Mouse (Mus musculus): ENCODE data around the gene St5. TPM values are rescaled to one million over a fixed set of nuclear protein-coding genes. Genes with fewer than 3 reads are reported as not detected.

Gene St5
- polyA plus RNA-seq (2016; fragmentation: Nextera tagmentation; extraction: Ambion mirVana), result 44.1 and 51.0 TPM in 2 replicates

DNA sequence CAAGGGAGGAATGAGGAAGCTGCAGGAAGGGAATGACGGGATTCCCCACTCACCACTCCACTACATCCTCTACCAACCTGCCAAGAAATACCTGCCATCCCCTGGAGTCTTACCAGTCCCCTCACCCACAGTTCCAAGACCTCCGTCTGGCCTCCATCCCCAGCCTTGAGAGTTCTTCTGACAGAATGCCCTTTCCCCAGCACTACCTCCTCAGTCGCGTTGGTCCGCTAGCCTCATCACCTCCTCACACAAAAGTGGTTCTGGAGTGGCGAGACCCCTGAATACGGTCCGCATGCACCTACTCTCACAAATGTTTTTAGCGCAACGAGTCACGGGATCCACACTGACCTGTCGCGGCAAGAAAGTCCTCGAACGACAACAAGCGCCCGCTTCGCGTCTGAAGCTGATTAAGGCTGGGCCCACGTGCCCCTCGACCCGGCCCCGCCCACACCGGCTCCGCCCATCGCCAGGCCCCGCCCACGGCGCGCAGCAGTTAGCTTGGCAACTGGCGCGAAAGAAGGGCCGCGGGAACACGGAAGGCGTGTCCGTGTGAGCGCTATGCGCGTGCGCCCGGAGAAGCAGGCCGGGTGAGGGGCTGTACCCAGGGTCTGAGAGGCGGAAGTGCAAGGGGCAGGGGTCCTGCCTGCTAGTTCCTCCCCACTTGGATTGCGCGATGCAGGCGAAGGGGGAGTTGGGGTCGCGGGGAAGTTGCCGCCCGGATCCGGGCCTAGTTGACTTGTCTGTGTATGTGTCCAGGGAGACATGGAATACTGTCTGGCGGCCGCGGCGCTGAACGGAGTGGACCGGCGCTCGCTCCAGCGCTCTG, at the start of gene St5, which contains the start of gene Akip1:
Gene St5 (minus strand): TSS at position 416 of the 826 bp plus-strand sequence.
Gene Akip1 (plus strand): TSS at position 501 of the 826 bp plus-strand sequence.
- Histone ChIP-seq H3K4me1 (0 out of 2 replicates have a peak, but pooled peaks cover 4% of the 10 kb centered on the region), H3K4me2 (replicated peaks) (peak within 1 kb of the TSS; percentile 75), H3K27ac (no peak within 1 kb of the TSS), H3K4me3 (peak within 1 kb of the TSS; percentile 55), H3K27me3 (replicated peaks) (no peaks in the 10 kb centered on the region), H3K9ac (peak within 1 kb of the TSS; percentile 63), H3K9me3 (no peaks in the 10 kb centered on the region), H3K36me3 (0 out of 2 replicates have a peak, but pooled peaks cover 2% of the 10 kb centered on the region)
- ATAC-seq (ENCODE audit: low FRiP score, low read depth), result peak; percentile 98
- WGBS, result 1% methylated on average over 61 of the region's 61 CpGs

DNA sequence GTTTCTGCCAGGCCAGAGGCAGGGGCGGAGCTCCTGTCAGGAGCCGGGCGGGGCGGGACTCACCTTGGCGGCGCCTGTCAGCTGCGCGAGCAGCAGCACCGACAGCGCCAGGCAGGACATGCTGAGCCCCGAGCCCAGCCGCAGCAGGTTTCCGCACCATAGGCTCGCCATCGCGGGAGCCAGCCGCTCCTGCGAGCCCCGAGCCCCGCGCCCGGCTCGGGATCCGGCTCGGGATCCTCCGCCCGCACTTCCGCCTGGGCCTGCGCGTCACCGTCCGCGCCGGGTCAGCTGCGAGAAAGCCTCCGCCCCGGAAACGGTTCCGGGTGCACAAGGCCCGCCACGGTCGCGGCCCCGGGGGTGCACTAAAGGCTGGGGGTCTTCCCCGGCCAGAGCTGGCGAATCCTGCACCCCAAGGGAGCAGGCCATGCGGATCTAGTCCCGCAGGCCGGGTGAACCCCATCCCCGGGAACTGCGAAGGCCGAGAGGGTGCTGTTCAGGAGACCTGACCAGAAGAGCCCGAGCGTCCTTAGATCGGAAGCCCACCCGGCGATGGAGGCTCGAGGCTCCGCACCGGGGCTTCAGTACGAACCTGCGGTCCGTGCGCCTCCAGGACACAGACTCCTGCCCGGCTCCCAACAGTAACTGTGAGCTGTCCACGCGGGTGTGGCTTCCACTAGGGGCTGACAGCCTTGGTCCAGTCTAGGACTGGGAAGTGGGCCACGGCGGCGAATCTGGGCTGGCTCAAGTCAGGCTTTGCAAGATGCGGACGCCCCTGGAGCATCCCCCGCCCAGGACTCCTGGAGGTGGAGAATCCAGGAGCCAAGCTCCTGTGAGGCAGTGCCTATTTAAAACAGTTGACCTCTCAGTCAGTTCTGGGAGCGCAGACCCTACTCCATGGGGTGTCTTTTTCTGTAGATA, 48.9 kb upstream of the St5 start, which contains the start of gene Tmem9b:
Gene Tmem9b (minus strand): TSS at position 868 of the 918 bp plus-strand sequence.
- Histone ChIP-seq H3K4me2 (replicated peaks) (peak within 1 kb of the TSS; percentile 69), H3K9me3 (no peaks in the 10 kb centered on the region), H3K4me1 (peaks cover 16% of the 10 kb centered on the region), H3K27me3 (replicated peaks) (no peaks in the 10 kb centered on the region), H3K9ac (peak within 1 kb of the TSS; percentile 89), H3K36me3 (peaks cover 3% of the 10 kb centered on the region; the same call in 1 of the 2 replicates), H3K4me3 (peak within 1 kb of the TSS; percentile 78), H3K27ac (peak within 1 kb of the TSS; percentile 33)
- ATAC-seq (ENCODE audit: low FRiP score, low read depth), result peak; percentile 88
- WGBS, result under 1% methylated on average over 74 of the region's 74 CpGs

DNA sequence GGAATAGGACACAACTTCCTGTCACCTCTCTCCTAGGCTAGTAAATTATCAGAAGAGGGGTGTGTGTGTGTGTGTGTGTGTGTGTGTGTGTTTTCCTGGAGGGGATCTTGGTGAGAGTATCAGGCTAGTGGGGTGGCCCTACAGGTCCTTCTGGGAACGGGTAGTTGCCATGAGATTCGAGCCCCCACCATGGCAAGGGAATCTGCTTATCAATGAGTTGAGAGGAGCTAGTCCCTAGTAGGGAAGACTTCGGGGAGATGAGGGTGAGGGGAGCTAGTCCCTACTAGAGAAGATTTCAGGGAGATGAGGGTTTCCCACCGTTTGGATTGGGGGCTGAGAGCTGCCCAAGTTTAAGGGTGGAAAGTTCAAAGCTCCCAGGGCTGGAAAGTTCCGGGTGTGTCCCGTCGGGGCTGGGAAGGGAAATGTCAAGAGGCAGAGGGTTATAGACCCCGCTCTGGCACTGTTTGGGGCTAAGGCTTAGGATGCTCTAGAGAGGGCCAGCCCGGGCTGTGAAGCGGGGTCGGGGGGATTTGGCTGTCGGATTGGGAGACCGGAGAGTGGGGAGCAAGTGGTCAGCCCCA, 48.1 kb upstream of the St5 start:
- peaks cover 4% of the 10 kb centered on the region; the same call in 1 of the 2 replicates for H3K36me3 ChIP-seq
- H3K27ac ChIP-seq, result 0 out of 2 replicates have a peak overlapping the region, but pooled peaks have one; percentile 33
- 3% methylated on average over 13 of the region's 13 CpGs for WGBS
- no peaks in the 10 kb centered on the region for H3K27me3 ChIP-seq (replicated peaks)
- peak; percentile 74; the same call in 1 of the 2 replicates for ATAC-seq (ENCODE audit: low FRiP score, low read depth)
- H3K4me2 ChIP-seq (replicated peaks), result peak overlapping the region; percentile 69
- H3K4me1 ChIP-seq, result peaks cover 16% of the 10 kb centered on the region
- H3K9ac ChIP-seq, result peak overlapping the region; percentile 89
- H3K4me3 ChIP-seq, result peak overlapping the region; percentile 78
- H3K9me3 ChIP-seq, result no peaks in the 10 kb centered on the region

DNA sequence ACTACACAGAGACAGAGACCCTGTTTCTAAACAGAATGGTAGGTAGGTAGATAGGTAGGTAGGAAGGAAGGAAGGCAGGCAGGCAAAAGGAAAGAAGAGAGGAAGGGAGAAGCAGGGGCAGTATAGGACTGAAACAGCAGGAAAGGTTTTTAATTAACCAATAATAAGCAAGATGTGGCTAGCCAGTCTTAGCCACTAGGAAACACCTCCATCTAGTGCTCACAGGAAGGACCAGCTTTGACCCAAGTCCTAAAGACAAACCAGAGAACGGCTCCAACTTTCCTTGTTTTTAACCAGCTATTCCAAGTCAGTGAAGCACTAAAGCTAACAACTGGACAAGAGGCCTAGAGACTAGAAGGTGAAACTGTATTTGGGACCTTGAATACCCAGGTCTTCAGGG, 44.3 kb upstream of the St5 start:
- ATAC-seq (ENCODE audit: low FRiP score, low read depth), result no peak
- peaks cover 30% of the 10 kb centered on the region for H3K36me3 ChIP-seq
- no peak overlapping the region for H3K27ac ChIP-seq
- no peak overlapping the region for H3K4me3 ChIP-seq
- 64% methylated on average over 1 of the region's 1 CpGs for WGBS
- H3K9ac ChIP-seq, result no peak overlapping the region
- no peaks in the 10 kb centered on the region for H3K27me3 ChIP-seq (replicated peaks)
- peaks cover 7% of the 10 kb centered on the region for H3K4me1 ChIP-seq
- H3K9me3 ChIP-seq, result no peaks in the 10 kb centered on the region
- H3K4me2 ChIP-seq (replicated peaks), result no peak overlapping the region

DNA sequence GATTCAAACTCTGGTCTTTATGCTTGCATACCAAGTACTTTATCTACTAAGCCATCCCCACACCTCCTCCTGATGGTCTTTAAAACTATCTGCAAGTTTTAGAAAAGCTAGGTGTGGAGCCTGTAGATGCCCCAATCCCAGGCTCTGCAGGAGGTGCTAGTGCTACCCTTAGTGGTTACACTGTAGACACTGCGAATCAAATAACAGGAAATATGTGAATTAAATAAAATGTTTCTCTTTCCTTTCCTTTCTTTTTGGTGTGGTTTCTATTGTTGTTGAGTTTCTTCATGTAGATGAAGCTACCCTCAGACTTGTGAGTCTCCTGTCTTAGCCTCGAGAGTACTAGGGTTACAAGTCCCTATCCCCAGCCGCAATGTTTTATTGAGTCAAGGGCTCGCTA, 38.3 kb upstream of the St5 start:
- no peaks in the 10 kb centered on the region for H3K4me1 ChIP-seq
- no peaks in the 10 kb centered on the region for H3K9me3 ChIP-seq
- no peak overlapping the region for H3K4me3 ChIP-seq
- H3K9ac ChIP-seq, result no peak overlapping the region
- H3K36me3 ChIP-seq, result peaks cover 52% of the 10 kb centered on the region
- no peak overlapping the region for H3K27ac ChIP-seq
- H3K4me2 ChIP-seq (replicated peaks), result no peak overlapping the region
- ATAC-seq (ENCODE audit: low FRiP score, low read depth), result no peak
- 86% methylated on average over 4 of the region's 4 CpGs for WGBS
- H3K27me3 ChIP-seq (replicated peaks), result no peaks in the 10 kb centered on the region

DNA sequence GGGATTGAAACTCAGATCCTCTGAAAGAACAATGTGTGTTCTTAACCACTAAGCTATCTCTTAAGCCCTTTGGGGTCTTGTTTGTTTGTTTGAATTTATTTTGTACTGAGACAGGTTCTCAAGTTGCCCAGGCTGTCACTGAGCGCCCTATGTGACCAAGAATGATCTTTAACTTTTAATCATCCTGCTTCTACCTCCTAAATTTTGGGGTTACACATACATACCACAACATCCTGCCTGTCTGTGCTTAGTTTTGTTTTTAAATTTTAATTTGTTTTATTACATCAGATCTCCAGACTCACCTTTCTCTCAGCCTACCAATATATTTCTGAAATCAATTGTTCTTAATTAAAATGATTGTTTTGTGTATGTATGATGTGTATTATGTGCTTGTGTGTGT, 37.7 kb upstream of the St5 start:
- no peak for ATAC-seq (ENCODE audit: low FRiP score, low read depth)
- Histone ChIP-seq H3K9ac (no peak overlapping the region), H3K9me3 (no peaks in the 10 kb centered on the region), H3K4me3 (no peak overlapping the region), H3K36me3 (peaks cover 54% of the 10 kb centered on the region), H3K4me1 (no peaks in the 10 kb centered on the region), H3K4me2 (replicated peaks) (no peak overlapping the region), H3K27me3 (replicated peaks) (no peaks in the 10 kb centered on the region), H3K27ac (no peak overlapping the region)
- WGBS, result 85% methylated on average over 1 of the region's 1 CpGs

DNA sequence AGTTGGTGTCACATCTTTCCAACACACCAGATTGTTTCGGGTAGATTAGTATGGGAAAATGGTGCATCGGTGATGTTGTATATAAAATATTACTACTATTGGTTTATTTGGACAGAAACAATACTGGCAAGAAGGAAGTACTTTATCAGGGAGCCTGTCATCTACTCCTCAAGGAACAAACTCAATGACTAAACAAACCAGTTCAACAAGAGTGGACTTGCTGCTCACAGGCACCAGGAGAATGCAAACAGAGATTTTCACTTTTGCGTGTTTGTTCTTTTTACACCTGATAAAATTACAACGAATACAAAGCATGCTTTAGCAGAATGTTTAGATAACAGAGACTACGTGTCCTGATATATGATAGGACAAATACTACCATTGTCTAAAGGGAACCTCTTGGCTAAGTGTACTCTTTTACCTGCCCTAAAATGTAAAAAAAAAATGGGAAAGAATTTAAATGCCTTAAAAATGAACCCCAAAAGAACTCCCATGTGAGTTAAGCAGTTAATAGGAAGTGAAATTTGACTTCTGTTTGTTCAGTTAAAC, 36.5 kb upstream of the St5 start:
- Histone ChIP-seq H3K27ac (no peak overlapping the region), H3K4me1 (no peaks in the 10 kb centered on the region), H3K4me3 (no peak overlapping the region), H3K9ac (no peak overlapping the region), H3K36me3 (peaks cover 54% of the 10 kb centered on the region), H3K27me3 (replicated peaks) (no peaks in the 10 kb centered on the region), H3K9me3 (no peaks in the 10 kb centered on the region), H3K4me2 (replicated peaks) (no peak overlapping the region)
- 91% methylated on average over 5 of the region's 5 CpGs for WGBS
- no peak for ATAC-seq (ENCODE audit: low FRiP score, low read depth)

DNA sequence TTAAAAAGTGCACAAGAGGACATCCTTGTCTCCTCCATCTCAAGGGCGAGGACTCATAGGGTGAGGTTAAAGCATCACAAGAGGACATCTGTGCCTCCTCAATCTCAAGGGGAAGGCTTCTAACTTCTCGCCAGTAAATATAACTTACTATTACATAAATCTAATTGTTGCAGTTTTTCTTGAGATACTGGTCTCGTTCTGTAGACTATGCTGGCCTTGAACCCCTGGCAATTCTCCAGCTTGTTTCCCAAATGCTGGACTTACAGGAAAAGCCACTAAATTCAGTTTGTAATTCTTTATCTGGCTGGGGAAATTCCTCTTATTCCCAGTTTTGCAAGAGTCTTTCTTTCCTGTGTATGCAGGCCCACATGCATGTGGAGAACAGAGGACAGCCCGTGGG, 31.4 kb upstream of the St5 start:
- ATAC-seq (ENCODE audit: low FRiP score, low read depth), result no peak
- H3K27ac ChIP-seq, result no peak overlapping the region
- H3K4me2 ChIP-seq (replicated peaks), result no peak overlapping the region
- peaks cover 28% of the 10 kb centered on the region for H3K36me3 ChIP-seq
- H3K9ac ChIP-seq, result no peak overlapping the region
- H3K4me1 ChIP-seq, result no peaks in the 10 kb centered on the region
- H3K9me3 ChIP-seq, result no peaks in the 10 kb centered on the region
- H3K4me3 ChIP-seq, result no peak overlapping the region
- H3K27me3 ChIP-seq (replicated peaks), result no peaks in the 10 kb centered on the region
- WGBS, result 93% methylated on average over 4 of the region's 4 CpGs

DNA sequence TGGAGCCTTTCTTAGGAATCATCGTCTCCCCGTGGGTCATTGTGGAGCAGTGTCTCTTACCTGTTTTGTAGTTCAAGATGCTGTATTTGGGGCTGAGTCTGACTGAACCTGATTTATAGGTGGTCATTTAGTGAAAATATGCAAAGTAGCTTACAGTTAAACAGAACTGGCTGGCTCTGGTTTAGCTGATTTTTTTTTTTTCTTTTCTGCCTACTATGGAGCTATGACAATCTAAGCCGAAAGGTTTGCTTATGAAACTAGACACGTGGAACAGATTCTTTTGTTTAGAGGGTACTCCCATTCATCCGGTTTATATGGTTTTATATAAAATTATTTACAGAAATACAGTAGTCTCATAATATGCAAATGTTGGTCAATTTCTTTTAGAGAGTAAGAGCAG, 28.2 kb upstream of the St5 start, which contains the start of gene Ascl3:
Gene Ascl3 (minus strand): TSS at position 101 of the 400 bp plus-strand sequence.
- Histone ChIP-seq H3K36me3 (peaks cover 11% of the 10 kb centered on the region; the same call in 1 of the 2 replicates), H3K27ac (no peak within 1 kb of the TSS), H3K4me2 (replicated peaks) (no peak within 1 kb of the TSS), H3K4me3 (no peak within 1 kb of the TSS), H3K9me3 (no peaks in the 10 kb centered on the region), H3K4me1 (no peaks in the 10 kb centered on the region), H3K9ac (no peak within 1 kb of the TSS), H3K27me3 (replicated peaks) (no peaks in the 10 kb centered on the region)
- no peak for ATAC-seq (ENCODE audit: low FRiP score, low read depth)
- 89% methylated on average over 5 of the region's 5 CpGs for whole genome bisulfite sequencing

DNA sequence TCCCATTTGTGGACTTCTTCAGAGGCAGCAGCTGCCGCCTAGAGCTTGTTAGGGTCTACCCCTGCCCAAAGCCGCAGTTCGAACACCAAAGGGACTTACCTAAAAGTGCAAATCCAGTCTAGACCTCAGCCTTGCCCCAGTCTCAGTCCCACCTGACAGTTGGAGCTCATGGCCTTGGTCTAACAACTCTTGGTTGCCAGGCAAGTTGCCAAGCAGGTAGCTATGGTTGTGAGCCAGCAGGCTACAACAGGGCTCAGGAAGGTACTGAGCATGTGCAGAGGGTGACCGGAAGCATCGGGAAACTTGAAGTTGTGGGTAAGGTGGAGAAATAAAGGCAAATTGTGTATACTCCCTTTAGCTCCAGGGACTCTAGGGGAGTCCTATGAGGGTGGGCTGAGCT, 20.3 kb upstream of the St5 start, which contains the start of gene BC051019:
Gene BC051019 (minus strand): TSS at position 154 of the 400 bp plus-strand sequence.
- no peak for ATAC-seq (ENCODE audit: low FRiP score, low read depth)
- 95% methylated on average over 5 of the region's 5 CpGs for WGBS
- H3K4me2 ChIP-seq (replicated peaks), result no peak within 1 kb of the TSS

DNA sequence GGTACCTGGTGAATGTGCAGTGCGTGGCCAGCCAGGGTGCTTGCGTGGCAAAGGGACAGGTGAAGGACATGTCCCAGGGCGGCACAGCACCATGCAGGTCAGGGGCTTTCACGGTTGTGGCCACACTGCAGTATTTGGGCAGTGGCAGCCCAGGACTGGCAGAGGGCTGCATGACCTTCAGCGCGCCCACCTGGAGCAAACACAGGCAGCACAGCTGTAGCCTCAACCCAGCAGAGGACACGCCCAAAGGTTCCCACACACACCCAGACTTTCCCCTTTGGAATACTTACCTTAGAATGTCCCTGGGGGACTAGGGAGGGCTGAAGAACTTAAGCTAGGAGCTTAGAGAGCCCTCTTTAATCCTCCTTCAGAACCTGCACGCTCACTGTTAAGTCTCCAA, 19.7 kb upstream of the St5 start:
- H3K9ac ChIP-seq, result no peak overlapping the region
- no peak overlapping the region for H3K27ac ChIP-seq
- H3K4me3 ChIP-seq, result no peak overlapping the region
- H3K4me2 ChIP-seq (replicated peaks), result no peak overlapping the region
- ATAC-seq (ENCODE audit: low FRiP score, low read depth), result no peak
- no peaks in the 10 kb centered on the region for H3K27me3 ChIP-seq (replicated peaks)
- no peaks in the 10 kb centered on the region for H3K9me3 ChIP-seq
- WGBS, result 96% methylated on average over 8 of the region's 8 CpGs
- no peaks in the 10 kb centered on the region for H3K36me3 ChIP-seq
- no peaks in the 10 kb centered on the region for H3K4me1 ChIP-seq

More for the DNA sequence above, 20.3 kb upstream of the St5 start, which contains the start of gene BC051019:
- Histone ChIP-seq H3K36me3 (no peaks in the 10 kb centered on the region), H3K4me3 (no peak within 1 kb of the TSS), H3K27ac (no peak within 1 kb of the TSS), H3K9me3 (no peaks in the 10 kb centered on the region), H3K9ac (no peak within 1 kb of the TSS), H3K4me1 (no peaks in the 10 kb centered on the region), H3K27me3 (replicated peaks) (no peaks in the 10 kb centered on the region)
